Mouse (Mus musculus): ENCODE measurements around the gene Gm20696.

The Gm20696 gene

DNA sequence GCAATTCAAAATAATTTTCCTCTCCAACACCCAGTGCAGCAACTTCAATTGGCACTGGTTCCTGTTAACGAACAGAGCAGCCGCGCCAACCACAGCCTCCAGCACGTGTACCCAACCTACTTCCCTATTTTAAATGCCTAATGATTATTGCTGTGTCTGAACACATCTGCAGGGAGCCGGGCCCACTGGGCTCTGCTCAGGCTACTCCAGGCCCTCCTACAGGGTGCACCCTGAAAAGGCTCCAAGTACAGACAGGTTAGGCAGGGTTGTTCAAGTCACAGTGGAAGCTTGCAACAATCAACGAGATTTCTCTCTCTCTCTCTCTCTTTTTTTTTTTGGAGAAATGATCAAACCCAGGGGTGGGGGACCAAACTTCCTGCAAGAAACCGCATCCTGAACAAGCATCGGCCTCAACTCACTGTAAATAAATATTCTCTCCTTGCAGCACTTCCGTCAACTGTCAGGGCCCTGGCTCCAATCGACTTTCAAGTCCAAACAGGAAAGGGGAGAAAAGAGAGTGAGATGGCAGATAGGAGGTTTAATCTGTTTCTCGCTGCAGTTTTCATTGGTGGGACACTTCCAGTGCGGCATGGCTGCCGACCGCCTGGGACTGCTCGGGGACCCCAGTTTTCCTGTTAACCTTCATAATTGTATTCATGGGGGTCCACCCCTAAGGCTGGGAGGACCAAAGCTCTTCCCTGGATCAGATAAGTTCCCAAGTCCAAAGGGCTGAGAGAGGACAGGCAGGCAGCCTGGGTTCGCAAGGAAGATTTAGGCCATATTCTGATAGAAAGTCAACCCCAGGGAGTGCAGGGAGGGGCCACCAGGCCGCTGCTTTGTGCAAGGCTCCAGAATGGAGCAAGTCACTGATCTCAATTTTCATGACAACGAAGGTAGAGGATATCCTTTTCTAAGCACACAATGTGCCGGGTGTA lies 277.6 kb downstream of the Gm20696 start:
- no peak for DNase-seq (ENCODE audit: low spot score)

GRCm38 (mm10) chr6:99388023-99388422 lies 278.6 kb downstream of the Gm20696 start:
- no peak for DNase-seq (ENCODE audit: low spot score)

DNA sequence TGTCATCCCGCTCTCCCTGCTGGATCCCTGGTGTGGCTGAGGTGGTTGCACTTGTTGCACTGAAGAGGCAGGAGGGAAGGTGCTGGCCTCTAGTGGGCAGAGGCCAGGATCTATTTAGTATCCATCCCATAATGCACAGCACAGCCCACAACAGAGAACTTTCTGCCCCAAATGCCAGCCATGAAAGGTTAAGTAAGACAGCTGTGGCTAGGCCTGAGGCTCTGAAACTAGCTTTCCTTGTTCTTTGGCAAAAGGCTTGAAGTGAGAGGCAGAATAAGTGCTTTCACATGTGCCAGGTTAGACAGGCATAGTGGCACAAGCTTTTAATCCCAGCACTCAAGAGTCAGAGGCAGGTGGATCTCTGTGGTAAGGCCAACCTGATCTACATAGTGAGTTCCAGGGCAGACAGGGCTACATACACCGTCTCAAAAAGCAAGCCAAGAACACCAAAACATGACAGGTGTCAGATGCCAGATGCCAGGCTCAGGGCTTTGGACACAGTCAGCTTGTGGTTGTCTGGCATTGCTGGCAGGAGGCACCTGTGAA lies 281.5 kb downstream of the Gm20696 start:
- DNase-seq (ENCODE audit: low spot score) = no peak

DNA sequence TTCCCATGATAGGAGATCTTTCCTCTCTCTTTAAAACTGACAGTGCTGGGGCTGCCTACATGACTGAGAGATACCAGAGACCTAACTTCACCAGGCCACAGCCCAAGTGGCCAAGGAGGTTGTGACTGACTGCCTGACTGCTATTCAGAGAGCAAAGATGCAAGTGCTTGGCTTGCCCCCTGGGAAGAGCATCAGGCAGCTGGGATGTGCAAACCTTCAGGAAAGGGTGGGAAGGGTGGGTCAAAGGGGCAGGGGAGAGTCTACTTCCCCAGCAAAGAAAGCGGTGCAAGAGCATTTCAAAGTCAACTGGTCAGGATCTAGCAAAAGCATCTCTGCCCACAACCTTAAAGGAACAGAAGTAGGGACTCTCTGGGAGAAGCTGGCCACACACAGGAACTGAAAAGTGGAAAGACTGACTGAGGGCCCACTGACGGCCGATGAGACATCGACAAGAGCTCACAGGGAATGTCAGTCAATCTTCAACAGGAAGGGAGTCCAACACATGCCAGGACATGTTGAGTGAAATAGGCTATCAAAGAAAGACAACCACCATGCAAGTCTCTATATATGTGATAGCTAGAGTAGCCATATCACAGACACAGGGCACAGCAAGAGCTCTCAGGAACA lies 282.6 kb downstream of the Gm20696 start:
- DNase-seq (ENCODE audit: low spot score) = no peak

- DNase-seq (ENCODE audit: low spot score) = no peak
These were observed 286.5 kb downstream of the Gm20696 start for GRCm38 (mm10) chr6:99380146-99380545.

- DNase-seq (ENCODE audit: low spot score) = no peak
These were observed 287.4 kb downstream of the Gm20696 start for GRCm38 (mm10) chr6:99378997-99379710.

DNA sequence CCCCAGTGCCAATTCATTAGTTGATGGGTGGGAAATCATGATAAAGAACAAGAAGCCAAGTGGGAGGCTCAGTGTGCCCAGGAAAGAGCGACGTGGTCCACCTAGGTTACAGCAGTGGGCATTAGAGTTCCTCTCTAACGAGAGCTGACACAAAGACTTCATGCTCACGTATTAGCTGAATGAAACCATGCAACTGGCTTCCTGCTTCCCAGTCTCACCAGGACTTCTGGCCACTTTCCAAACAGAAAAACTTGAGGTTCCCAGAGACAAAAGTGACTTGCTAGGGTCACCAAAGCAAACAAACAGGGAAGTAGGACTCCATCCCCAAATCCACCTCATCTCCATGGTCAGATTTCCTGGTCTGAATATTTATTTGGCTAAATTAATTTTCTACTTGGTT lies 288.9 kb downstream of the Gm20696 start:
- no peak for DNase-seq (ENCODE audit: low spot score)

- no peak for DNase-seq (ENCODE audit: low spot score)
These were observed 289.5 kb downstream of the Gm20696 start for GRCm38 (mm10) chr6:99377131-99377530.

GRCm38 (mm10) chr6:99376721-99377120 lies 289.9 kb downstream of the Gm20696 start:
- DNase-seq (ENCODE audit: low spot score) = no peak

DNA sequence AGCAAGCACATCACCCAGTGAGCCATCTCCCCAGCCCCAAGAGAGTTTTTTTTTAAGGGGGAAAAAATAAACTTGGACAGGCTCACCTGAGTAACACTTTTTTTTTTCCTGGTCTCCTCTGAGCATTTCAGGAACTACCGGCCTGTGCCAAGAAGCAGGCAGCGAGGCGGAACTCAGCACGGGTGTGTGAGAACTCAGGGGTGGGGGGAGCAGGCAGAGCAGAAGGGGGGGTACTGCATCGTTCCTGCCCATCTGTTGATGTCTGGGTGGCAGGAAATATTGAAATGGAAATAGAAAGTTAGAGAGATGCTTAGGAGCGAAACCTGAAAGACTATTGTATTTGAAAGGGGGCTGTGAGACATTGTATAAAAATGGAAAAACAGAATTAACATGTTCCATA lies 290.7 kb downstream of the Gm20696 start:
- no peak for DNase-seq (ENCODE audit: low spot score)

- no peak for DNase-seq (ENCODE audit: low spot score)
These were observed 291.2 kb downstream of the Gm20696 start for GRCm38 (mm10) chr6:99375376-99375775.

GRCm38 (mm10) chr6:99374448-99375271 lies 291.9 kb downstream of the Gm20696 start:
- DNase-seq (ENCODE audit: low spot score) = no peak

DNA sequence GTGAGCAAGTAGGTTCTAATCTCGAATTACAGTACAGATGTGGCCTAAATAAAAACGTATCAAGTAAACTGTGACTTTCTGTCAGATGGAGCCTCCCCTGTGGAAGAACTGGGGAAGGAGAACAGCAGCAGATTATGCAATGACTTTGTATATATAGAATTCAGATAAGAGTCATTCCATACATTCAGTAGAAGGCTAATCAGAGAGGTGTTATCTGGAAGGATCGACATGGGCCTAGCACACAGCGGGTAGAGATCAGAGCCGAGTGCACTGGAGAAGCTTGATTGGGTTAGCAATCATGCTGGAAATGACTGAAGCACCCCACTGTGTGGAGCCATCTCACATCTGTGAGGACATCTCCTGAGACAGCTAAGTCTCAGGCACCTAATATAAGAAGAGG lies 294.2 kb downstream of the Gm20696 start:
- DNase-seq (ENCODE audit: low spot score) = no peak

DNA sequence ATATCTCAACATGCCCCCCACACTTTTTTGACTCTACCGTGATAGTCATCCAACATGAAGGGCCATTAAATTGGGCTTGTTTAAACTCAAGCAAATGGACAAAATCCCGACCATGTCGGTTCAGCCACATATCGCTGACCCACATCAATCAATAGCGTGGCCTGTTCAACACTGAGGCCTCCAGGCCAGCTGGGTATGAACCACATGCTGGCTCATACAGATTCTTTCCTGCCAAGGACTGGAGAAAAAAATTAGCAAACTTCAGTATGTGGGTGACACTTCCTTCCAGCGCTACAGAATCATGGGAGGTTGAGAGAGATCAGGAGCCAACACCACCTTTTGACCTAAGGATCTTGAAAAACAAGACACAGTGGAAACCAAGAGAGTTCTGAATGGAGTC lies 294.6 kb downstream of the Gm20696 start:
- no peak for DNase-seq (ENCODE audit: low spot score)

DNA sequence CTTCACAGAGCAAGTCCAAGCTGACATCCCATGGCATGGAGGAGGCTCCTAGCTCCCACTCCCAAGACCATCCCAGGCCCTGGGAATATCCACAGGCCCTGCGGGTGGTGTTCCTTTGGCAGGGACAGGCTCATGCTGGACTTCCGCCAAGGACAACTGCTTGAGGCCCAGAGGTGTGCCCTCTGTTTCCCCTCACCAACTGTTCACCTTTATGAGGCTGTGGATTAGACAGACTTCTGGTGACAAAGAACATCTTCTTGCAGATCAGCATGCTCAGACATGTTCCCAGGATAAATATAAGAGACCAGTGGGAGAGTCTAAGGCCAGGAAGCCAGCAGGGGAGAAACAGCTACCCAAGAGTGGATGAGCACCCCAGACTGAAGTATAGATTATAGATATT lies 296.7 kb downstream of the Gm20696 start:
- DNase-seq (ENCODE audit: low spot score) = no peak

DNA sequence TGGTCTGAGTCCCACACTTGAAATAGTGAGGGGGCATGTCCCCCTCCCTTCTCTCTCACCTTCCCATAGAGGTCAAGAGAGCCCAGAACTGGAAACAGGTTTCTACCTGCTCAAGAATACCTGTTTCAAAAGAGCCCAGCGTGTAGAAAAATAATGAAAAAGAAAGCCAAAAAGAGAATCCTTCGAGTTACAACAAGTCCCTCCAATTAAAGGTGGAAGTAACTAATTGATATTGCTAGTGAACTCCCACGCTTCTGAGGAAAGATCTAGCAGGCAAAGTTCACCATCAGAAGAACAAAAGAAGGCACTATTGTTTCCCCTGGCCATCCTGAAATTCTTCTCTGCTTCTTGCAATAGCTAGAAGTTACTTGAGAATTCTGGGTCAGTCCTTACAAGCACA lies 297.4 kb downstream of the Gm20696 start:
- no peak for DNase-seq (ENCODE audit: low spot score)

DNA sequence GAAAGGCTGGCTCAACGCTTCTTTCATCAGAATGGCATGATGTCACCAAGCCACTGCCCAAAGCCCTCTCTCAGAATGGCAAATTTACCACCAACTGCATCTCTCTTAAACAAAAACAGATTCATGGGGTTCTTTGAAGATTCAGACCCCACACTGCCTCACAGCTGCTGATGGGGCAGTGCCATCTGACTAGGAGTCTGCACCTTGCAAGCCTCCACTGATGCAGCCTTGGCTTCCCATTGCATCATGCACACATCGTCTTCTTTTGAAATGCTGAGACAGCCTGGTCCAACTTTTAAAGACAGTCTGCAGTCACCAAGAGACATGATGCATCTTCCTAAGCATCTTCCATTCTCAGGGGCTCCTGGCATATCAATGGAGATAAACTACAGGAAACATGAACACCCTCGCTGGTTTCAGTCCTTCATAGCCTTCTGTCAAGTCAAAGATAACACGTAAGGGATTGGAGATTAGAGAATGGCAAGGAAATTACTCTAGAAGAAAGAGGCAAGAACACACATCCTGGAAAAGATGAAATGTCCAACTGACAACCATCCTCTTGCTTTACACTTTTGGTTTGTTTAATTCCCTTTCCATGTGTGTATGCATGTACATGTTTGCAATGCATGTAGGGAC lies 298.4 kb downstream of the Gm20696 start:
- DNase-seq (ENCODE audit: low spot score) = no peak

GRCm38 (mm10) chr6:99364545-99364944 lies 302.1 kb downstream of the Gm20696 start:
- no peak for DNase-seq (ENCODE audit: low spot score)

GRCm38 (mm10) chr6:99360581-99360980 lies 306.0 kb downstream of the Gm20696 start:
- no peak for DNase-seq (ENCODE audit: low spot score)

- no peak for DNase-seq (ENCODE audit: low spot score)
These were observed 306.7 kb downstream of the Gm20696 start for GRCm38 (mm10) chr6:99359765-99360499.
